Mouse (Mus musculus) liver, embryonic 14.5 days (tissue): ENCODE data around the gene Sbk1. TPM values are rescaled to one million over a fixed set of nuclear protein-coding genes. Genes with fewer than 3 reads are reported as not detected.
"Not testable (repeated sequence)": the region's sequence is repeated elsewhere in the genome, so short reads cannot be mapped to it uniquely, and the experiment has no call there.

Source experiments
- ATAC-seq: fragments of 200-750 bp; cut with Nextera tagmentation; 2 replicates; pipeline ENCODE4 v1.8.0; 2017; ENCODE audit warnings: moderate number of reproducible peaks, mild to moderate bottlenecking, moderate library complexity; ENCODE audit not compliant: insufficient read depth
- DNase-seq, 3 experiments: peaks; one replicate each; pipeline ENCODE4 v3.0.0-alpha.2; 2012 to 2013; ENCODE audit warnings: low read depth in 3 of 3, low spot score in 3 of 3
- H3K27ac ChIP-seq: fragments of 300-500 bp; sonication (generic); 2 replicates; pipeline ENCODE4 v1.5.1; 2014; ENCODE audit warnings: moderate library complexity, mild to moderate bottlenecking, control low read depth, inconsistent platforms
- H3K27me3 ChIP-seq: fragments of 300-500 bp; sonication (generic); 2 replicates; pipeline ENCODE4 v1.6.1; 2014; ENCODE audit warnings: mild to moderate bottlenecking, low read length, moderate library complexity; ENCODE audit not compliant: control insufficient read depth, insufficient read depth
- H3K36me3 ChIP-seq: fragments of 300-500 bp; sonication (generic); replicated peaks from 2 replicates; pipeline ENCODE4 v1.6.1; 2014; ENCODE audit warnings: low read depth; ENCODE audit not compliant: control insufficient read depth, insufficient read depth
- H3K4me1 ChIP-seq, 2 experiments: fragments of 200-500 bp in 1 of 2; fragments of 300-500 bp in 1 of 2; sonication (generic) in 1 of 2; replicated peaks; 2 replicates each; pipeline ENCODE4 v1.6.1; 2012 to 2014; ENCODE audit warnings: antibody characterized with exemption in 1 of 2, inconsistent platforms in 1 of 2, low read length in 1 of 2; ENCODE audit not compliant: control insufficient read depth in 2 of 2, insufficient read depth in 2 of 2
- H3K4me2 ChIP-seq: fragments of 300-500 bp; sonication (generic); 2 replicates; pipeline ENCODE4 v1.6.1; 2014; ENCODE audit warnings: low read depth, mild to moderate bottlenecking, control low read depth, moderate library complexity
- H3K4me3 ChIP-seq, 2 experiments: fragments of 200-500 bp in 1 of 2; fragments of 300-500 bp in 1 of 2; sonication (generic) in 1 of 2; 2 replicates each; pipeline ENCODE4 v1.5.1; 2012 to 2014; ENCODE audit warnings: low read depth in 2 of 2, low read length in 2 of 2, mild to moderate bottlenecking in 2 of 2, control low read depth in 1 of 2, inconsistent platforms in 1 of 2, moderate library complexity in 1 of 2; ENCODE audit not compliant: insufficient read depth in 1 of 2
- H3K9ac ChIP-seq: fragments of 300-500 bp; sonication (generic); replicated peaks from 2 replicates; pipeline ENCODE4 v1.6.1; 2014; ENCODE audit warnings: mild to moderate bottlenecking, control low read depth, moderate library complexity
- H3K9me3 ChIP-seq: fragments of 300-500 bp; sonication (generic); 2 replicates; pipeline ENCODE4 v1.6.1; 2016; ENCODE audit warnings: low read length, mixed read lengths; ENCODE audit not compliant: control insufficient read depth
- CTCF ChIP-seq: IDR thresholded peaks from 2 replicates; pipeline ENCODE4 v1.5.1; 2016; ENCODE audit warnings: antibody characterized with exemption, low read depth, control low read depth
- EP300 ChIP-seq: IDR thresholded peaks from 2 replicates; pipeline ENCODE4 v1.6.1; 2016; ENCODE audit warnings: antibody characterized with exemption, low read depth
- WGBS: fragments of 180-500 bp; shearing (Covaris S2); extraction: QIAGEN DNeasy Blood & Tissue Kit; methylation state at CpG from one replicate; pipeline ENCODE4 v1.1.7; 2014; ENCODE audit not compliant: insufficient replicate concordance; 5-methylcytosine and 5-hydroxymethylcytosine counted together
- polyA plus RNA-seq, 2 experiments: library from polyadenylated mRNA; depleted of rRNA in 1 of 2; stranded (reverse) in 1 of 2; unstranded in 1 of 2; fragments of >200 nt; fragmentation: Nextera tagmentation in 1 of 2; extraction: Ambion mirVana in 1 of 2; gene quantifications; 2 replicates each; pipeline versions ENCODE4 v1.2.1 to v1.2.3; 2012 to 2014

Gene Sbk1
- polyA plus RNA-seq, 2 experiments, result 0.86 to 0.90 TPM

GRCm38 (mm10) chr7:126311822-126312221 lies 39.4 kb downstream of the Sbk1 start:
- Histone ChIP-seq H3K27ac (no peak overlapping the region), H3K9ac (no peak overlapping the region)
- 60% methylated on average over 4 of the region's 4 CpGs for WGBS

DNA sequence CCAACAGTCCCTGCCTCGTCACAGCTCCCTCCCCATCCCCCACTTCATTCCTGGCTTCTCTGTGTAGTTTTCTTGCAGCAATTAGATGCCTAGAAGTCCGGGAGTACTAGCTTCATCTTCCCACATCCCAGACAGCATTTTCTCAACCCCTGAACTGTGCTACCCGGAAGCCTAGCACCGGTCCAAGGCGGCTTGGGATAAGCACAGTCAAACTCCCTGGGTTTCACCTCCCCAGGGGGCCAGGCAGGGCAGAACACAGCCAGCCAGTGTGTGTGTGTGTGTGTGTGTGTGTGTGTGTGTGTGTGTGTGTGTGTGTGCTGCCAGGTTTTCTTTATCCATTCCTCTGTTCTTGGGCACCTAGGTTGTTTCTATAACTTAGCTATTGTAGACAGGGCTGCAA lies 40.9 kb downstream of the Sbk1 start:
- DNase-seq (no peak), ATAC-seq (no peak)
- 48% methylated on average over 5 of the region's 5 CpGs for WGBS
- Histone ChIP-seq H3K9me3 (no peaks in the 10 kb centered on the region), H3K36me3 (no peaks in the 10 kb centered on the region), H3K9ac (no peak overlapping the region), H3K27ac (no peak overlapping the region), H3K4me2 (no peak overlapping the region), H3K4me3 (no peak overlapping the region), H3K4me1 (no peaks in the 10 kb centered on the region), H3K27me3 (no peaks in the 10 kb centered on the region)
- no peak for TF ChIP-seq EP300
- no peak for TF ChIP-seq CTCF

More at GRCm38 (mm10) chr7:126311822-126312221, 39.4 kb downstream of the Sbk1 start:
- Histone ChIP-seq H3K4me3 (no peak overlapping the region), H3K9me3 (no peaks in the 10 kb centered on the region), H3K4me2 (no peak overlapping the region), H3K36me3 (no peaks in the 10 kb centered on the region), H3K4me1 (no peaks in the 10 kb centered on the region), H3K27me3 (no peaks in the 10 kb centered on the region)
- DNase-seq (no peak), ATAC-seq (no peak)
- TF ChIP-seq CTCF, result no peak
- TF ChIP-seq EP300, result no peak

DNA sequence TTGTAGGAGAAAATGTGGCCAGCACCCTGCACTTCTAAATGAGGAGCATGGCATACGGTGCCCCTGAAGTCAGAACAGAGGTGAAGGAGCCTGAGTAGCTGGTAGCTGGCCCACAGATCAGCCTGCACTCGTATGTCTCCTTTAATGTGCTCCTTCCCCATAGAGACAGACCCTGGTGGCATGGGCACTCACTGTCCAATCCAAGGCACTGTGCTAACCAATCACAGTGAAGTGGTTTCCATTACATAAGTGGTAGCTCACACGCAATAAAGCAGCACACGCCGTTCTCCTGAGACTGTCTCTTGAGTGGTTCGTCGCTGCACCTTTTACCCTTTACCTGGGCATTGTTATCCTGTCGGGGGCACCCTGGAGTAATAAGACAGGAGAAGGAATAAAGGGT lies 41.9 kb downstream of the Sbk1 start:
- Histone ChIP-seq H3K4me3 (no peak overlapping the region), H3K9me3 (no peaks in the 10 kb centered on the region), H3K27ac (no peak overlapping the region), H3K4me1 (no peaks in the 10 kb centered on the region), H3K4me2 (no peak overlapping the region), H3K27me3 (no peaks in the 10 kb centered on the region), H3K36me3 (no peaks in the 10 kb centered on the region), H3K9ac (no peak overlapping the region)
- WGBS, result 65% methylated on average over 8 of the region's 8 CpGs
- TF ChIP-seq CTCF (no peak), EP300 (no peak)
- no peak for ATAC-seq
- DNase-seq, result no peak

DNA sequence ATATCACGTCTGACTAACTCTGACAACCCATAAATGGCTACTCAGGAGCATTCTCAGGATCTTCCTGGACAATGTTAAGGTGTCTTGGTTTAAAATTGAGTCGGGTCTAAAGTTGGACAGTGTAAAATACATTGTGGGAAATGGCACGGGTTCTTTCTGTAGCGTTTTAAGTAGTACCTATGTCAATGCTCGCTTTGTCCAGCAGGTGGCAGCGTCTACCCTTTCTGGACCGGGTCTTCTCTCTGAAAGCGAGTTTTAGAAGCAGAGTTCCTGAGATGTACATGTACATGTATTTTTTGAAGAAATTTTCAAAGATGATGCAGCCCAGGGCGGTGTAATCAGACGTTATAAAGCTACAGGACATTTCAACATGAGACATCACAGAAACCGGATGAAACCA lies 51.3 kb downstream of the Sbk1 start:
- Histone ChIP-seq H3K27me3 (no peaks in the 10 kb centered on the region), H3K9ac (no peak overlapping the region), H3K4me1 (no peaks in the 10 kb centered on the region), H3K4me3 (no peak overlapping the region), H3K27ac (no peak overlapping the region), H3K9me3 (no peaks in the 10 kb centered on the region), H3K36me3 (no peaks in the 10 kb centered on the region), H3K4me2 (no peak overlapping the region)
- 6% methylated on average over 11 of the region's 11 CpGs for WGBS
- DNase-seq, result peak; percentile 49 to 58 (median 49)
- TF ChIP-seq CTCF (peak; percentile 85), EP300 (no peak)
- ATAC-seq, result no peak

DNA sequence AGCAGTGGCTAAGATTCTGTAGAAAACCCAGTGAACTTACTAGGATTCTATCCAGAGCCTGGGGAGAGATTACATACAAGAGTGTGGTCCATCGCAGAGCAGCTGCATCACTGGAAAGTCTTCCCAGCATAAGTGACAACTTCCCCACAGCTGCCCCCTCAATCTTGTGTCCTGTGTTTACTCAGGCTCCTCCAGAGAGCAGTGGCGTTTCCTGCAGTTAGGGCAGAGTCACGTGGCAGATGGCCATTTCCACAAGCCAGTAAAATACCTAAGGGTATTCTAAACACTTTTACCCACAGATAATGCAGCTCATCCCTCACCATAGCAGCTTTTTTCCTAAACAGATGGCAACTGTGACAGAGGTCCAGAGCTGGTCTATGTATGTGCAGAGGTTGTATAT lies 52.4 kb downstream of the Sbk1 start:
- H3K36me3 ChIP-seq, result no peaks in the 10 kb centered on the region
- no peak overlapping the region for H3K4me2 ChIP-seq
- DNase-seq (no peak), ATAC-seq (no peak)
- no peak for TF ChIP-seq CTCF
- TF ChIP-seq EP300, result no peak
- H3K9ac ChIP-seq, result no peak overlapping the region
- no peaks in the 10 kb centered on the region for H3K9me3 ChIP-seq
- 5% methylated on average over 3 of the region's 3 CpGs for WGBS
- H3K4me3 ChIP-seq, result no peak overlapping the region
- no peak overlapping the region for H3K27ac ChIP-seq
- H3K27me3 ChIP-seq, result no peaks in the 10 kb centered on the region
- no peaks in the 10 kb centered on the region for H3K4me1 ChIP-seq

DNA sequence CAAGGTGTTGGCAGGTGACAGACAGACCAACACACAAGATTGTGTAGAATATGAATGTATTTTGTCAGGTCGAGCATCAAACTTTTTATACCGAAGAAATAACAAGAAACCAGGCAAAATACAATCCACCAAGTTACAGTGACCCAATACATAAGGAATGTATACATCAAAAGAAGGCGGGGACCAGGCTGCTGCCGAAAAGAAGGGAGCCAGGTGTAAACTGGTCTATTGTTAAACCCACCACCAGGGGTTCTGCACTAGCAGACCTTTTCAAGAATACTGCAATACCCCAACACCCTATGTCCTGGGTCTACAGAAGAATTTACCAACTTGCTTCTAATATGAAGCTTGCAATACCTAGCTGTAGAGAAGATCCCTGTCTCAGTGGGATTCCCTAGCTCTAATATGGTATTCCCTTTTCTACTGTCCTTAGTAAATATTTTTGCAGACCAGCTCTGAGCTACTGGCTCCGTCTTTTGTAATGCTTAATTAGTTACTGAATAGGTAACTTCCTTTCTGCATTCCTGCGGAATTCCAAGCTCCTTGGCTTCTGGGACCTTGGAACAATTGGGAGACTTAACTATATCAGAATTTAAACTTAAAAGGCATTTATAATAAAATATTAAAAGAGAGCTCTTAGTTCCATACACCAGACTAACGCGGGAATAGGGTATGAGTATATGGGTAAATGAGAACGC lies 53.3 kb downstream of the Sbk1 start:
- ATAC-seq, H3K4me1 ChIP-seq, H3K36me3 ChIP-seq, H3K4me3 ChIP-seq, H3K9me3 ChIP-seq, H3K27ac ChIP-seq, DNase-seq, H3K27me3 ChIP-seq, H3K9ac ChIP-seq, H3K4me2 ChIP-seq: not testable (repeated sequence)
- WGBS, result 36% methylated on average over 9 of the region's 9 CpGs

GRCm38 (mm10) chr7:126328848-126329247 lies 56.4 kb downstream of the Sbk1 start:
- not testable (repeated sequence) for ATAC-seq, H3K27ac ChIP-seq, H3K36me3 ChIP-seq, H3K9ac ChIP-seq, H3K4me3 ChIP-seq, H3K9me3 ChIP-seq, H3K4me2 ChIP-seq, H3K4me1 ChIP-seq, DNase-seq, H3K27me3 ChIP-seq
- whole genome bisulfite sequencing, result 72% methylated on average over 5 of the region's 6 CpGs
